Mouse (Mus musculus) inflammation-experienced regulatory T-cells, adult 6 months (primary cell): Measurements from ENCODE around the gene Slc46a2. TPM values are rescaled to one million over a fixed set of nuclear protein-coding genes. Genes with fewer than 3 reads are reported as not detected.

Experiments used
- polyA plus RNA-seq, 3 experiments: library from polyadenylated mRNA; unstranded; fragments of 100-300 nt; shearing (Covaris generic); gene quantifications; one replicate each; pipeline ENCODE4 v1.2.1; 2017

Slc46a2 gene
- polyA plus RNA-seq, 3 experiments from 2014 or later = 0.19 to 0.33 (median 0.20) TPM

Other genes with a start within 250 kb of the Slc46a2 start
- 10 to 100 TPM; 48.4 to 49.9 (median 49.5) TPM for gene Inip, start 113.5 kb downstream of the Slc46a2 start, polyA plus RNA-seq
- 1 to 10 TPM; 2.6 to 3.6 (median 2.8) TPM for gene Snx30, start 109.2 kb downstream of the Slc46a2 start, polyA plus RNA-seq
- not detected for gene Mup4, start 45.7 kb upstream of the Slc46a2 start, polyA plus RNA-seq
- not detected for gene Mup6, start 49.2 kb upstream of the Slc46a2 start, polyA plus RNA-seq
- not detected for gene Mup7, start 155.4 kb upstream of the Slc46a2 start, polyA plus RNA-seq
- gene Mup2, start 239.2 kb upstream of the Slc46a2 start, polyA plus RNA-seq = not detected